Mouse (Mus musculus): Measurements from ENCODE around the gene Gm11562. TPM values are rescaled to one million over a fixed set of nuclear protein-coding genes. Genes with fewer than 3 reads are reported as not detected.
"Not testable (repeated sequence)": the region's sequence is repeated elsewhere in the genome, so short reads cannot be mapped to it uniquely, and the experiment has no call there.

Gm11562 gene
- not detected in 2 replicates for total RNA-seq (2017)

- ATAC-seq (ENCODE audit: extremely low read depth, insufficient number of reproducible peaks, low FRiP score, poor library complexity, severe bottlenecking): no peak
These were observed at the start of gene Gm11562 for GRCm38 (mm10) chr11:99620335-99620734. Gene Gm11562 (minus strand): TSS chr11:99620435.

- ATAC-seq (ENCODE audit: extremely low read depth, insufficient number of reproducible peaks, low FRiP score, poor library complexity, severe bottlenecking): no peak
These were observed 45.6 kb upstream of the Gm11562 start, which contains the start of gene Krtap4-6 for GRCm38 (mm10) chr11:99665860-99666259. Gene Krtap4-6 (minus strand): TSS chr11:99665960.

- no peak for ATAC-seq (ENCODE audit: extremely low read depth, insufficient number of reproducible peaks, low FRiP score, poor library complexity, severe bottlenecking)
These were observed 42.6 kb upstream of the Gm11562 start for GRCm38 (mm10) chr11:99662802-99663201.

GRCm38 (mm10) chr11:99659256-99659655 lies 39.0 kb upstream of the Gm11562 start:
- ATAC-seq (ENCODE audit: extremely low read depth, insufficient number of reproducible peaks, low FRiP score, poor library complexity, severe bottlenecking): no peak

- not testable (repeated sequence) for ATAC-seq (ENCODE audit: extremely low read depth, insufficient number of reproducible peaks, low FRiP score, poor library complexity, severe bottlenecking)
These were observed 38.3 kb upstream of the Gm11562 start, which contains the start of gene Gm11563 for GRCm38 (mm10) chr11:99658467-99659010. Gene Gm11563 (minus strand): TSS chr11:99658960.

- no peak for ATAC-seq (ENCODE audit: extremely low read depth, insufficient number of reproducible peaks, low FRiP score, poor library complexity, severe bottlenecking)
These were observed 36.8 kb upstream of the Gm11562 start for GRCm38 (mm10) chr11:99657051-99657450.

- no peak for ATAC-seq (ENCODE audit: extremely low read depth, insufficient number of reproducible peaks, low FRiP score, poor library complexity, severe bottlenecking)
These were observed 29.9 kb upstream of the Gm11562 start, which contains the start of gene Gm11555 for GRCm38 (mm10) chr11:99650136-99650535. Gene Gm11555 (minus strand): TSS chr11:99650236.

- ATAC-seq (ENCODE audit: extremely low read depth, insufficient number of reproducible peaks, low FRiP score, poor library complexity, severe bottlenecking): no peak
These were observed 26.2 kb upstream of the Gm11562 start for GRCm38 (mm10) chr11:99646444-99646843.

- ATAC-seq (ENCODE audit: extremely low read depth, insufficient number of reproducible peaks, low FRiP score, poor library complexity, severe bottlenecking): no peak
These were observed 24.1 kb upstream of the Gm11562 start for GRCm38 (mm10) chr11:99644351-99644750.

GRCm38 (mm10) chr11:99643635-99644139 lies 23.5 kb upstream of the Gm11562 start, which contains the start of gene Krtap4-7:
Gene Krtap4-7 (minus strand): TSS chr11:99644089.
- ATAC-seq (ENCODE audit: extremely low read depth, insufficient number of reproducible peaks, low FRiP score, poor library complexity, severe bottlenecking): not testable (repeated sequence)

- no peak for ATAC-seq (ENCODE audit: extremely low read depth, insufficient number of reproducible peaks, low FRiP score, poor library complexity, severe bottlenecking)
These were observed 20.7 kb upstream of the Gm11562 start for GRCm38 (mm10) chr11:99640926-99641325.

GRCm38 (mm10) chr11:99637086-99637485 lies 16.9 kb upstream of the Gm11562 start:
- no peak for ATAC-seq (ENCODE audit: extremely low read depth, insufficient number of reproducible peaks, low FRiP score, poor library complexity, severe bottlenecking)

GRCm38 (mm10) chr11:99634653-99635134 lies 14.5 kb upstream of the Gm11562 start, which contains the start of gene Krtap4-2:
Gene Krtap4-2 (minus strand): TSS chr11:99635084.
- ATAC-seq (ENCODE audit: extremely low read depth, insufficient number of reproducible peaks, low FRiP score, poor library complexity, severe bottlenecking): no peak

GRCm38 (mm10) chr11:99633293-99633692 lies 13.1 kb upstream of the Gm11562 start:
- no peak for ATAC-seq (ENCODE audit: extremely low read depth, insufficient number of reproducible peaks, low FRiP score, poor library complexity, severe bottlenecking)

GRCm38 (mm10) chr11:99630890-99631289 lies 10.7 kb upstream of the Gm11562 start:
- ATAC-seq (ENCODE audit: extremely low read depth, insufficient number of reproducible peaks, low FRiP score, poor library complexity, severe bottlenecking): no peak

- ATAC-seq (ENCODE audit: extremely low read depth, insufficient number of reproducible peaks, low FRiP score, poor library complexity, severe bottlenecking): no peak
These were observed 7.9 kb upstream of the Gm11562 start, which contains the start of gene Krtap4-1 for GRCm38 (mm10) chr11:99628138-99628537. Gene Krtap4-1 (minus strand): TSS chr11:99628238.

GRCm38 (mm10) chr11:99614796-99615363 lies 5.4 kb downstream of the Gm11562 start, which contains the start of gene Krtap2-4:
Gene Krtap2-4 (minus strand): TSS chr11:99614846.
- ATAC-seq (ENCODE audit: extremely low read depth, insufficient number of reproducible peaks, low FRiP score, poor library complexity, severe bottlenecking): no peak

- ATAC-seq (ENCODE audit: extremely low read depth, insufficient number of reproducible peaks, low FRiP score, poor library complexity, severe bottlenecking): not testable (repeated sequence)
These were observed 10.1 kb downstream of the Gm11562 start, which contains the start of gene Gm11937 for GRCm38 (mm10) chr11:99610089-99610488. Gene Gm11937 (minus strand): TSS chr11:99610189.

GRCm38 (mm10) chr11:99609126-99609525 lies 11.1 kb downstream of the Gm11562 start:
- ATAC-seq (ENCODE audit: extremely low read depth, insufficient number of reproducible peaks, low FRiP score, poor library complexity, severe bottlenecking): no peak

GRCm38 (mm10) chr11:99603208-99603607 lies 17.0 kb downstream of the Gm11562 start, which contains the start of gene Gm11938:
Gene Gm11938 (minus strand): TSS chr11:99603308.
- not testable (repeated sequence) for ATAC-seq (ENCODE audit: extremely low read depth, insufficient number of reproducible peaks, low FRiP score, poor library complexity, severe bottlenecking)

Data from neutrophil, adult 5-6 weeks (primary cell).